Mouse (Mus musculus): ENCODE measurements around the gene Iqch. TPM values are rescaled to one million over a fixed set of nuclear protein-coding genes. Genes with fewer than 3 reads are reported as not detected.

Iqch gene
- polyA plus RNA-seq, 1 experiment from 2014 or later = 0.17 TPM

GRCm38 (mm10) chr9:63609776-63610175, 7.5 kb upstream of the Iqch start:
- Histone ChIP-seq H3K4me2 (ENCODE audit: low read depth, severe bottlenecking) (no peak overlapping the region), H3K9me3 (ENCODE audit: control insufficient read depth, low read length) (no peaks in the 10 kb centered on the region), H3K27me3 (ENCODE audit: control insufficient read depth, insufficient read depth, low read length) (no peaks in the 10 kb centered on the region), H3K9ac (ENCODE audit: low read length) (no peak overlapping the region), H3K36me3 (ENCODE audit: control insufficient read depth, insufficient read depth, low read length) (no peaks in the 10 kb centered on the region; the same call in 1 of the 2 replicates), H3K27ac (replicated peaks; ENCODE audit: low read depth, low read length) (peak overlapping the region; percentile 74; the same call in 1 of the 2 replicates), H3K4me1 (ENCODE audit: control insufficient read depth, insufficient read depth, low read length) (peaks cover 60% of the 10 kb centered on the region), H3K4me3 (ENCODE audit: low read depth, low read length) (no peak overlapping the region)
- ATAC-seq (ENCODE audit: insufficient number of reproducible peaks, low FRiP score, low TSS enrichment, low read depth) = no peak
- no peak for DNase-seq (ENCODE audit: low spot score)
- WGBS = 99% methylated on average over 2 of the region's 2 CpGs

GRCm38 (mm10) chr9:63609246-63609645, 7.0 kb upstream of the Iqch start:
- WGBS = 80% methylated on average over 8 of the region's 8 CpGs

GRCm38 (mm10) chr9:63608006-63608405, 5.7 kb upstream of the Iqch start:
- no peak overlapping the region for H3K9ac ChIP-seq (ENCODE audit: low read length)
- H3K36me3 ChIP-seq (ENCODE audit: control insufficient read depth, insufficient read depth, low read length) = no peaks in the 10 kb centered on the region; the same call in 1 of the 2 replicates
- no peak for ATAC-seq (ENCODE audit: insufficient number of reproducible peaks, low FRiP score, low TSS enrichment, low read depth)
- H3K27ac ChIP-seq (replicated peaks; ENCODE audit: low read depth, low read length) = no peak overlapping the region
- H3K4me3 ChIP-seq (ENCODE audit: low read depth, low read length) = no peak overlapping the region
- no peaks in the 10 kb centered on the region for H3K9me3 ChIP-seq (ENCODE audit: control insufficient read depth, low read length)
- H3K4me1 ChIP-seq (ENCODE audit: control insufficient read depth, insufficient read depth, low read length) = peaks cover 57% of the 10 kb centered on the region
- DNase-seq (ENCODE audit: low spot score) = no peak
- no peaks in the 10 kb centered on the region for H3K27me3 ChIP-seq (ENCODE audit: control insufficient read depth, insufficient read depth, low read length)
- WGBS = 85% methylated on average over 6 of the region's 6 CpGs
- no peak overlapping the region for H3K4me2 ChIP-seq (ENCODE audit: low read depth, severe bottlenecking)

More at GRCm38 (mm10) chr9:63609246-63609645, 7.0 kb upstream of the Iqch start:
- H3K27me3 ChIP-seq (ENCODE audit: control insufficient read depth, insufficient read depth, low read length) = no peaks in the 10 kb centered on the region
- no peak for ATAC-seq (ENCODE audit: insufficient number of reproducible peaks, low FRiP score, low TSS enrichment, low read depth)
- H3K36me3 ChIP-seq (ENCODE audit: control insufficient read depth, insufficient read depth, low read length) = no peaks in the 10 kb centered on the region; the same call in 1 of the 2 replicates
- H3K4me2 ChIP-seq (ENCODE audit: low read depth, severe bottlenecking) = no peak overlapping the region
- no peak for DNase-seq (ENCODE audit: low spot score)
- H3K27ac ChIP-seq (replicated peaks; ENCODE audit: low read depth, low read length) = peak overlapping the region; percentile 42; the same call in 1 of the 2 replicates
- H3K9ac ChIP-seq (ENCODE audit: low read length) = no peak overlapping the region
- H3K9me3 ChIP-seq (ENCODE audit: control insufficient read depth, low read length) = no peaks in the 10 kb centered on the region
- no peak overlapping the region for H3K4me3 ChIP-seq (ENCODE audit: low read depth, low read length)
- H3K4me1 ChIP-seq (ENCODE audit: control insufficient read depth, insufficient read depth, low read length) = peaks cover 57% of the 10 kb centered on the region

GRCm38 (mm10) chr9:63606594-63606993, 4.3 kb upstream of the Iqch start:
- no peak overlapping the region for H3K4me2 ChIP-seq (ENCODE audit: low read depth, severe bottlenecking)
- no peak overlapping the region for H3K4me3 ChIP-seq (ENCODE audit: low read depth, low read length)
- H3K9me3 ChIP-seq (ENCODE audit: control insufficient read depth, low read length) = no peaks in the 10 kb centered on the region
- no peak for DNase-seq (ENCODE audit: low spot score)
- WGBS = 84% methylated on average over 2 of the region's 2 CpGs
- H3K4me1 ChIP-seq (ENCODE audit: control insufficient read depth, insufficient read depth, low read length) = peaks cover 45% of the 10 kb centered on the region
- H3K9ac ChIP-seq (ENCODE audit: low read length) = no peak overlapping the region
- H3K27me3 ChIP-seq (ENCODE audit: control insufficient read depth, insufficient read depth, low read length) = no peaks in the 10 kb centered on the region
- no peak overlapping the region for H3K27ac ChIP-seq (replicated peaks; ENCODE audit: low read depth, low read length)
- no peak for ATAC-seq (ENCODE audit: insufficient number of reproducible peaks, low FRiP score, low TSS enrichment, low read depth)
- no peaks in the 10 kb centered on the region; the same call in 1 of the 2 replicates for H3K36me3 ChIP-seq (ENCODE audit: control insufficient read depth, insufficient read depth, low read length)

- no peak for ATAC-seq (ENCODE audit: insufficient number of reproducible peaks, low FRiP score, low TSS enrichment, low read depth)
These were observed 1.6 kb upstream of the Iqch start for GRCm38 (mm10) chr9:63603849-63604248.

GRCm38 (mm10) chr9:63596660-63597059, 5.6 kb downstream of the Iqch start:
- H3K27ac ChIP-seq (replicated peaks; ENCODE audit: low read depth, low read length) = no peak overlapping the region
- ATAC-seq (ENCODE audit: insufficient number of reproducible peaks, low FRiP score, low TSS enrichment, low read depth) = no peak

More at GRCm38 (mm10) chr9:63603849-63604248, 1.6 kb upstream of the Iqch start:
- no peak overlapping the region for H3K4me3 ChIP-seq (ENCODE audit: low read depth, low read length)
- H3K27ac ChIP-seq (replicated peaks; ENCODE audit: low read depth, low read length) = no peak overlapping the region
- no peaks in the 10 kb centered on the region for H3K27me3 ChIP-seq (ENCODE audit: control insufficient read depth, insufficient read depth, low read length)
- peaks cover 23% of the 10 kb centered on the region for H3K4me1 ChIP-seq (ENCODE audit: control insufficient read depth, insufficient read depth, low read length)
- no peak for DNase-seq (ENCODE audit: low spot score)
- no peaks in the 10 kb centered on the region for H3K9me3 ChIP-seq (ENCODE audit: control insufficient read depth, low read length)
- 70% methylated on average over 6 of the region's 6 CpGs for WGBS
- H3K36me3 ChIP-seq (ENCODE audit: control insufficient read depth, insufficient read depth, low read length) = no peaks in the 10 kb centered on the region; the same call in 1 of the 2 replicates
- no peak overlapping the region for H3K9ac ChIP-seq (ENCODE audit: low read length)
- 0 out of 2 replicates have a peak overlapping the region, but pooled peaks have one; percentile 16 for H3K4me2 ChIP-seq (ENCODE audit: low read depth, severe bottlenecking)

GRCm38 (mm10) chr9:63595652-63596051, 6.6 kb downstream of the Iqch start:
- Histone ChIP-seq H3K9me3 (ENCODE audit: control insufficient read depth, low read length) (no peaks in the 10 kb centered on the region), H3K27ac (replicated peaks; ENCODE audit: low read depth, low read length) (peak overlapping the region; percentile 42), H3K27me3 (ENCODE audit: control insufficient read depth, insufficient read depth, low read length) (no peaks in the 10 kb centered on the region), H3K36me3 (ENCODE audit: control insufficient read depth, insufficient read depth, low read length) (no peaks in the 10 kb centered on the region), H3K9ac (ENCODE audit: low read length) (no peak overlapping the region), H3K4me2 (ENCODE audit: low read depth, severe bottlenecking) (no peak overlapping the region), H3K4me1 (ENCODE audit: control insufficient read depth, insufficient read depth, low read length) (peaks cover 13% of the 10 kb centered on the region; the same call in 1 of the 2 replicates), H3K4me3 (ENCODE audit: low read depth, low read length) (no peak overlapping the region)
- WGBS = 75% methylated on average over 8 of the region's 8 CpGs
- no peak for ATAC-seq (ENCODE audit: insufficient number of reproducible peaks, low FRiP score, low TSS enrichment, low read depth)
- no peak for DNase-seq (ENCODE audit: low spot score)

More at GRCm38 (mm10) chr9:63596660-63597059, 5.6 kb downstream of the Iqch start:
- no peaks in the 10 kb centered on the region for H3K9me3 ChIP-seq (ENCODE audit: control insufficient read depth, low read length)
- DNase-seq (ENCODE audit: low spot score) = no peak
- no peaks in the 10 kb centered on the region for H3K27me3 ChIP-seq (ENCODE audit: control insufficient read depth, insufficient read depth, low read length)
- no peaks in the 10 kb centered on the region for H3K36me3 ChIP-seq (ENCODE audit: control insufficient read depth, insufficient read depth, low read length)
- no peak overlapping the region for H3K4me3 ChIP-seq (ENCODE audit: low read depth, low read length)
- WGBS = 68% methylated on average over 9 of the region's 9 CpGs
- H3K9ac ChIP-seq (ENCODE audit: low read length) = no peak overlapping the region
- peaks cover 13% of the 10 kb centered on the region; the same call in 1 of the 2 replicates for H3K4me1 ChIP-seq (ENCODE audit: control insufficient read depth, insufficient read depth, low read length)
- H3K4me2 ChIP-seq (ENCODE audit: low read depth, severe bottlenecking) = no peak overlapping the region

- 100% methylated on average over 1 of the region's 1 CpGs for WGBS
- peak; percentile 68; the same call in 1 of the 2 replicates for ATAC-seq (ENCODE audit: insufficient number of reproducible peaks, low FRiP score, low TSS enrichment, low read depth)
These were observed 7.3 kb downstream of the Iqch start for GRCm38 (mm10) chr9:63595032-63595431.

More at GRCm38 (mm10) chr9:63595032-63595431, 7.3 kb downstream of the Iqch start:
- no peaks in the 10 kb centered on the region for H3K9me3 ChIP-seq (ENCODE audit: control insufficient read depth, low read length)
- H3K27ac ChIP-seq (replicated peaks; ENCODE audit: low read depth, low read length) = peak overlapping the region; percentile 42; the same call in 1 of the 2 replicates
- no peak overlapping the region for H3K4me3 ChIP-seq (ENCODE audit: low read depth, low read length)
- no peak overlapping the region; the same call in 1 of the 2 replicates for H3K4me2 ChIP-seq (ENCODE audit: low read depth, severe bottlenecking)
- H3K9ac ChIP-seq (ENCODE audit: low read length) = no peak overlapping the region
- H3K36me3 ChIP-seq (ENCODE audit: control insufficient read depth, insufficient read depth, low read length) = no peaks in the 10 kb centered on the region
- peak; percentile 73 for DNase-seq (ENCODE audit: low spot score)
- no peaks in the 10 kb centered on the region for H3K27me3 ChIP-seq (ENCODE audit: control insufficient read depth, insufficient read depth, low read length)
- peaks cover 13% of the 10 kb centered on the region; the same call in 1 of the 2 replicates for H3K4me1 ChIP-seq (ENCODE audit: control insufficient read depth, insufficient read depth, low read length)
